Mouse (Mus musculus) kidney, postnatal 25 days (tissue): ENCODE measurements at regions not wholly inside any gene's neighbourhood (a gene's known extent, or its start where the extent isn't known, plus 50 kb on each side); places are given as distances from the start of the nearest gene placed in this dataset.

Source experiments
- DNase-seq, 2 experiments: peaks; one replicate each; pipeline ENCODE4 v3.0.0; 2021; ENCODE audit warnings: mixed read lengths in 2 of 2

GRCm38 (mm10) chr3:102386091-102386490 is 83.6 kb upstream of the Ngf start:
- no peak for DNase-seq

GRCm38 (mm10) chr3:102384596-102384995 is 85.1 kb upstream of the Ngf start:
- peak; percentile 23 to 38 for DNase-seq

GRCm38 (mm10) chr3:102383671-102384070 is 86.0 kb upstream of the Ngf start:
- peak; percentile 24 to 47 for DNase-seq

- DNase-seq = no peak
Observed at GRCm38 (mm10) chr3:102381683-102382082, 88.0 kb upstream of the Ngf start.

- no peak for DNase-seq
Observed at GRCm38 (mm10) chr3:102374381-102375060, 95.2 kb upstream of the Ngf start.

- peak in 1 of 2 experiments; percentile 30 for DNase-seq
Observed at GRCm38 (mm10) chr3:102372205-102372899, 97.4 kb upstream of the Ngf start.

- peak; percentile 84 to 90 for DNase-seq
Observed at GRCm38 (mm10) chr3:102366188-102366587, 103.5 kb upstream of the Ngf start.

- no peak for DNase-seq
Observed at GRCm38 (mm10) chr3:102364326-102364935, 105.3 kb upstream of the Ngf start.

GRCm38 (mm10) chr3:102360732-102361280 is 108.9 kb upstream of the Ngf start:
- peak; percentile 13 to 37 for DNase-seq

GRCm38 (mm10) chr3:102358801-102359200 is 110.9 kb upstream of the Ngf start:
- DNase-seq = no peak

- no peak for DNase-seq
Observed at GRCm38 (mm10) chr3:102357062-102357610, 112.6 kb upstream of the Ngf start.

GRCm38 (mm10) chr3:102355352-102355751 is 114.4 kb upstream of the Ngf start:
- no peak for DNase-seq

GRCm38 (mm10) chr3:102354771-102355170 is 114.9 kb upstream of the Ngf start:
- no peak for DNase-seq

GRCm38 (mm10) chr3:102353277-102353900 is 116.3 kb upstream of the Ngf start:
- DNase-seq = no peak

GRCm38 (mm10) chr3:102346077-102346476 is 123.6 kb upstream of the Ngf start:
- DNase-seq = no peak

GRCm38 (mm10) chr3:102345291-102345690 is 124.4 kb upstream of the Ngf start:
- DNase-seq = peak; percentile 35 to 42

GRCm38 (mm10) chr3:102340731-102341130 is 129.0 kb upstream of the Ngf start:
- no peak for DNase-seq

- no peak for DNase-seq
Observed at GRCm38 (mm10) chr3:102337881-102338280, 131.8 kb upstream of the Ngf start.

- DNase-seq = no peak
Observed at GRCm38 (mm10) chr3:102336184-102336583, 131.7 kb upstream of the Vangl1 start.

- peak; percentile 48 to 59 for DNase-seq
Observed at GRCm38 (mm10) chr3:102335146-102335545, 130.7 kb upstream of the Vangl1 start.

- DNase-seq = no peak
Observed at GRCm38 (mm10) chr3:102332221-102332620, 127.7 kb upstream of the Vangl1 start.

GRCm38 (mm10) chr3:102319331-102319730 is 114.8 kb upstream of the Vangl1 start:
- DNase-seq = no peak

GRCm38 (mm10) chr3:102316151-102316550 is 111.7 kb upstream of the Vangl1 start:
- no peak for DNase-seq
